Mouse (Mus musculus) midbrain, embryonic 14.5 days (tissue): ENCODE data around the gene BC049762. TPM values are rescaled to one million over a fixed set of nuclear protein-coding genes. Genes with fewer than 3 reads are reported as not detected.

Source experiments
- ATAC-seq: fragments of 200-750 bp; cut with Nextera tagmentation; 2 replicates; pipeline ENCODE4 v1.8.0; 2017; ENCODE audit warnings: moderate number of reproducible peaks, moderate library complexity; ENCODE audit not compliant: low FRiP score, low TSS enrichment
- DNase-seq: peaks from one replicate; pipeline ENCODE4 v3.0.0-alpha.2; 2015
- H3K27ac ChIP-seq: fragments of 300-500 bp; sonication (generic); replicated peaks from 2 replicates; pipeline ENCODE4 v1.5.1; 2014; ENCODE audit warnings: mild to moderate bottlenecking, low read depth, low read length, moderate library complexity
- H3K27me3 ChIP-seq: fragments of 300-500 bp; sonication (generic); 2 replicates; pipeline ENCODE4 v1.6.1; 2014; ENCODE audit warnings: low read length, control low read depth, mixed read lengths; ENCODE audit not compliant: control insufficient read depth, insufficient read depth
- H3K36me3 ChIP-seq: fragments of 300-500 bp; sonication (generic); 2 replicates; pipeline ENCODE4 v1.6.1; 2014; ENCODE audit warnings: low read length, control low read depth; ENCODE audit not compliant: control insufficient read depth, insufficient read depth
- H3K4me1 ChIP-seq: fragments of 300-500 bp; sonication (generic); 2 replicates; pipeline ENCODE4 v1.6.1; 2014; ENCODE audit warnings: mild to moderate bottlenecking, antibody characterized with exemption, low read length, control low read depth; ENCODE audit not compliant: control insufficient read depth, insufficient read depth
- H3K4me2 ChIP-seq: fragments of 300-500 bp; sonication (generic); 2 replicates; pipeline ENCODE4 v1.6.1; 2014; ENCODE audit warnings: mild to moderate bottlenecking, low read length, moderate library complexity
- H3K4me3 ChIP-seq: fragments of 300-500 bp; sonication (generic); replicated peaks from 2 replicates; pipeline ENCODE4 v1.5.1; 2014; ENCODE audit warnings: low read depth, low read length
- H3K9ac ChIP-seq: fragments of 300-500 bp; sonication (generic); replicated peaks from 2 replicates; pipeline ENCODE4 v1.6.1; 2014; ENCODE audit warnings: mild to moderate bottlenecking, low read length, moderate library complexity
- H3K9me3 ChIP-seq: fragments of 300-500 bp; sonication (generic); 2 replicates; pipeline ENCODE4 v1.6.1; 2016; ENCODE audit warnings: low read length, control low read depth, mixed read lengths; ENCODE audit not compliant: control insufficient read depth
- WGBS: fragments of 180-500 bp; shearing (Covaris S2); extraction: QIAGEN DNeasy Blood & Tissue Kit; methylation state at CpG from one replicate; pipeline ENCODE4 v1.1.7; 2014; 5-methylcytosine and 5-hydroxymethylcytosine counted together
- polyA plus RNA-seq: library from polyadenylated mRNA; unstranded; fragments of >200 nt; fragmentation: Nextera tagmentation; extraction: Ambion mirVana; gene quantifications from 2 replicates; pipeline ENCODE4 v1.2.1, GENCODE M21; 2014

BC049762 gene
- 0.43 TPM in 1 of 2 replicates, not detected in the other for polyA plus RNA-seq

- Histone ChIP-seq H3K27ac (peak within 1 kb of the TSS; percentile 97), H3K9ac (peak within 1 kb of the TSS; percentile 94), H3K4me3 (peak within 1 kb of the TSS; percentile 92), H3K27me3 (no peaks in the 10 kb centered on the region), H3K36me3 (peaks cover 8% of the 10 kb centered on the region), H3K4me2 (peak within 1 kb of the TSS; percentile 83), H3K9me3 (no peaks in the 10 kb centered on the region), H3K4me1 (peaks cover 26% of the 10 kb centered on the region)
- WGBS: 9% methylated on average over 57 of the region's 57 CpGs
- DNase-seq (peak; percentile 100), ATAC-seq (peak; percentile 99)
These were observed at the start of gene BC049762 for GRCm38 (mm10) chr11:51262342-51263285. TSS of gene BC049762 (minus strand) at chr11:51263046.

GRCm38 (mm10) chr11:51311846-51312245 lies 49.0 kb upstream of the BC049762 start:
- no peak overlapping the region for H3K27ac ChIP-seq
- H3K36me3 ChIP-seq: no peaks in the 10 kb centered on the region
- H3K9ac ChIP-seq: no peak overlapping the region
- WGBS: 82% methylated on average over 8 of the region's 8 CpGs
- no peaks in the 10 kb centered on the region for H3K9me3 ChIP-seq
- ATAC-seq (no peak), DNase-seq (no peak)
- H3K4me1 ChIP-seq: no peaks in the 10 kb centered on the region
- H3K4me2 ChIP-seq: no peak overlapping the region
- H3K27me3 ChIP-seq: no peaks in the 10 kb centered on the region
- H3K4me3 ChIP-seq: no peak overlapping the region

GRCm38 (mm10) chr11:51308306-51308705 lies 45.5 kb upstream of the BC049762 start:
- Histone ChIP-seq H3K36me3 (no peaks in the 10 kb centered on the region), H3K4me3 (no peak overlapping the region), H3K9ac (no peak overlapping the region), H3K4me2 (no peak overlapping the region), H3K4me1 (no peaks in the 10 kb centered on the region), H3K27me3 (no peaks in the 10 kb centered on the region), H3K9me3 (no peaks in the 10 kb centered on the region), H3K27ac (no peak overlapping the region)
- 69% methylated on average over 5 of the region's 5 CpGs for WGBS
- no peak for ATAC-seq
- DNase-seq: no peak

- no peak overlapping the region for H3K4me2 ChIP-seq
- ATAC-seq: no peak
- H3K36me3 ChIP-seq: no peaks in the 10 kb centered on the region
- no peak overlapping the region for H3K9ac ChIP-seq
- H3K4me3 ChIP-seq: no peak overlapping the region
- no peak overlapping the region for H3K27ac ChIP-seq
- no peak for DNase-seq
- H3K4me1 ChIP-seq: no peaks in the 10 kb centered on the region
- H3K9me3 ChIP-seq: no peaks in the 10 kb centered on the region
- WGBS: 86% methylated on average over 12 of the region's 12 CpGs
- H3K27me3 ChIP-seq: no peaks in the 10 kb centered on the region
These were observed 41.2 kb upstream of the BC049762 start for GRCm38 (mm10) chr11:51303981-51304553.

- 88% methylated on average over 5 of the region's 5 CpGs for WGBS
- Histone ChIP-seq H3K36me3 (no peaks in the 10 kb centered on the region), H3K9me3 (no peaks in the 10 kb centered on the region), H3K9ac (no peak overlapping the region), H3K4me3 (no peak overlapping the region), H3K4me1 (no peaks in the 10 kb centered on the region), H3K27me3 (no peaks in the 10 kb centered on the region), H3K4me2 (no peak overlapping the region), H3K27ac (no peak overlapping the region)
- DNase-seq (no peak), ATAC-seq (no peak)
These were observed 39.5 kb upstream of the BC049762 start for GRCm38 (mm10) chr11:51302396-51302795.

- no peak for ATAC-seq
- no peak overlapping the region for H3K27ac ChIP-seq
- H3K4me2 ChIP-seq: no peak overlapping the region
- WGBS: 89% methylated on average over 4 of the region's 4 CpGs
- no peaks in the 10 kb centered on the region for H3K4me1 ChIP-seq
- H3K4me3 ChIP-seq: no peak overlapping the region
- no peaks in the 10 kb centered on the region for H3K36me3 ChIP-seq
- H3K27me3 ChIP-seq: no peaks in the 10 kb centered on the region
- no peaks in the 10 kb centered on the region for H3K9me3 ChIP-seq
- H3K9ac ChIP-seq: no peak overlapping the region
- no peak for DNase-seq
These were observed 35.8 kb upstream of the BC049762 start for GRCm38 (mm10) chr11:51298691-51299090.

GRCm38 (mm10) chr11:51295742-51296141 lies 32.9 kb upstream of the BC049762 start:
- Histone ChIP-seq H3K9me3 (no peaks in the 10 kb centered on the region), H3K4me2 (no peak overlapping the region), H3K27ac (no peak overlapping the region), H3K4me3 (no peak overlapping the region), H3K36me3 (no peaks in the 10 kb centered on the region), H3K9ac (no peak overlapping the region), H3K4me1 (no peaks in the 10 kb centered on the region), H3K27me3 (no peaks in the 10 kb centered on the region; the same call in 1 of the 2 replicates)
- no peak for ATAC-seq
- DNase-seq: no peak
- WGBS: 85% methylated on average over 3 of the region's 3 CpGs

- no peaks in the 10 kb centered on the region for H3K9me3 ChIP-seq
- H3K4me1 ChIP-seq: 0 out of 2 replicates have a peak, but pooled peaks cover 3% of the 10 kb centered on the region
- ATAC-seq: no peak
- H3K4me3 ChIP-seq: no peak overlapping the region
- H3K27ac ChIP-seq: no peak overlapping the region
- whole genome bisulfite sequencing: 70% methylated on average over 2 of the region's 2 CpGs
- no peaks in the 10 kb centered on the region for H3K36me3 ChIP-seq
- no peaks in the 10 kb centered on the region; the same call in 1 of the 2 replicates for H3K27me3 ChIP-seq
- H3K9ac ChIP-seq: no peak overlapping the region
- H3K4me2 ChIP-seq: no peak overlapping the region
- no peak for DNase-seq
These were observed 31.2 kb upstream of the BC049762 start for GRCm38 (mm10) chr11:51293956-51294530.
